Mouse (Mus musculus): ENCODE measurements around the gene Flt3l.
"Not testable (repeated sequence)": the region's sequence is repeated elsewhere in the genome, so short reads cannot be mapped to it uniquely, and the experiment has no call there.

Flt3l gene

GRCm38 (mm10) chr7:45126147-45126843 lies 9.9 kb downstream of the Flt3l start:
- DNase-seq (ENCODE audit: extremely low read depth, insufficient read length, low spot score), result no peak

GRCm38 (mm10) chr7:45125649-45126048 lies 10.6 kb downstream of the Flt3l start:
- not testable (repeated sequence) for DNase-seq (ENCODE audit: extremely low read depth, insufficient read length, low spot score)

GRCm38 (mm10) chr7:45125144-45125600 lies 11.1 kb downstream of the Flt3l start:
- peak; percentile 62 for DNase-seq (ENCODE audit: extremely low read depth, insufficient read length, low spot score)

GRCm38 (mm10) chr7:45124224-45125143 lies 11.7 kb downstream of the Flt3l start, which contains the start of gene Rps11:
TSS of gene Rps11 (minus strand) at chr7:45124439.
- peak; percentile 98 for DNase-seq (ENCODE audit: extremely low read depth, insufficient read length, low spot score)

- DNase-seq (ENCODE audit: extremely low read depth, insufficient read length, low spot score), result peak; percentile 48
Observed at GRCm38 (mm10) chr7:45123186-45123570, 13.1 kb downstream of the Flt3l start.

- DNase-seq (ENCODE audit: extremely low read depth, insufficient read length, low spot score), result no peak
Observed at GRCm38 (mm10) chr7:45122561-45123185, 13.6 kb downstream of the Flt3l start.

GRCm38 (mm10) chr7:45121966-45122365 lies 14.3 kb downstream of the Flt3l start:
- DNase-seq (ENCODE audit: extremely low read depth, insufficient read length, low spot score), result no peak

GRCm38 (mm10) chr7:45121404-45121803 lies 14.8 kb downstream of the Flt3l start:
- no peak for DNase-seq (ENCODE audit: extremely low read depth, insufficient read length, low spot score)

- no peak for DNase-seq (ENCODE audit: extremely low read depth, insufficient read length, low spot score)
Observed at GRCm38 (mm10) chr7:45119780-45120709, 16.2 kb downstream of the Flt3l start.

- DNase-seq (ENCODE audit: extremely low read depth, insufficient read length, low spot score), result no peak
Observed at GRCm38 (mm10) chr7:45118336-45118735, 17.9 kb downstream of the Flt3l start.

GRCm38 (mm10) chr7:45117566-45117965 lies 18.7 kb downstream of the Flt3l start:
- no peak for DNase-seq (ENCODE audit: extremely low read depth, insufficient read length, low spot score)

- DNase-seq (ENCODE audit: extremely low read depth, insufficient read length, low spot score), result no peak
Observed at GRCm38 (mm10) chr7:45113476-45113875, 22.8 kb downstream of the Flt3l start.

- no peak for DNase-seq (ENCODE audit: extremely low read depth, insufficient read length, low spot score)
Observed at GRCm38 (mm10) chr7:45112529-45112928, 23.7 kb downstream of the Flt3l start.

- DNase-seq (ENCODE audit: extremely low read depth, insufficient read length, low spot score), result peak; percentile 45
Observed at GRCm38 (mm10) chr7:45111940-45112339, 24.3 kb downstream of the Flt3l start.

GRCm38 (mm10) chr7:45110089-45110488 lies 26.1 kb downstream of the Flt3l start:
- not testable (repeated sequence) for DNase-seq (ENCODE audit: extremely low read depth, insufficient read length, low spot score)

GRCm38 (mm10) chr7:45107052-45107645 lies 29.1 kb downstream of the Flt3l start:
- DNase-seq (ENCODE audit: extremely low read depth, insufficient read length, low spot score), result no peak

- no peak for DNase-seq (ENCODE audit: extremely low read depth, insufficient read length, low spot score)
Observed at GRCm38 (mm10) chr7:45106441-45106840, 29.8 kb downstream of the Flt3l start.

GRCm38 (mm10) chr7:45105491-45105890 lies 30.7 kb downstream of the Flt3l start:
- DNase-seq (ENCODE audit: extremely low read depth, insufficient read length, low spot score), result no peak

- DNase-seq (ENCODE audit: extremely low read depth, insufficient read length, low spot score), result no peak
Observed at GRCm38 (mm10) chr7:45104941-45105340, 31.3 kb downstream of the Flt3l start.

All from 3134 (cell line).